Mouse (Mus musculus) T-helper 1 cell (primary cell): Measurements from ENCODE around the gene Zfp819.

ENCODE experiments used
- in situ Hi-C: fragments of 300-600 bp; cut with MboI, MseI; formaldehyde crosslinking; loops from one replicate; pipeline ENCODE4 v1.15.1; 2025; ENCODE audit warnings: high pct_unique_total_duplicates

Gene Zfp819

GRCm38 (mm10) chr7:43606896-43607742 is at the start of gene Zfp819:
Zfp819 (plus strand) TSS chr7:43607169.
- in situ Hi-C loops, result no loop called here

DNA sequence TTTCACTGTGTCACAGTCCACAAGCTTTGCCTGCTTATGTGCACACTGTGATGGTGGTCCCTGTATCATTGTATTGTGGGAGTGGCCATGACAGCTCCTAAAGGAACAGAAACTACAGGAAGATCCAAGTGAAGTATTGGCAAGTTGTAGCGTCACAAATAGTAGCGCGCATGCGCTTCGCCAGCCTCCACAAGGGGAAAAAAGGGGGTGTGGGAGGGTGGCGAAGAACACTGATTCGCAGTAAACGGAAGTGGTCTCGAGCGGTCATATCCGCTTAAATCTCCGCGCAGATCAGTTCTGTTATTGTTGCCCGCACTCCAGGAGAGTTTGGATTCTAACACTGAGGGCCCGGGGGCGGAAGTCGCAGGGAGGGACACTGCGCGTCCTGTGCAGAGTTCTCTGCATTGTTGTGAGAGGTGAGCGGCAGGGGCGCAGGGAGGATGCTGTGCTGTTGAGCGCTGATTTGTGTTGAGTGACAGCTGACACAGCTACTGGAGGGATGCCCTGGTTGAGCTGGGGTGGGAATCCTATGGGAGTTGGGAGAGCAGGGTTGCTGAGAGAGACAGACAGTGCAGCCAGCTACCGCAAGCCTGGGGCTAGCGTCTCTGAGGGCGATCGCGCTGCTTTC is 44.8 kb upstream of the Zfp819 start, which contains the start of gene Zfp658:
TSS of gene Zfp658 (plus strand) at position 251 of the 628 bp plus-strand sequence.
- in situ Hi-C loops, result loop anchor here (5.0 kb wide), 1 partner anchor 90 kb away; no protein-coding TSS in a partner anchor

DNA sequence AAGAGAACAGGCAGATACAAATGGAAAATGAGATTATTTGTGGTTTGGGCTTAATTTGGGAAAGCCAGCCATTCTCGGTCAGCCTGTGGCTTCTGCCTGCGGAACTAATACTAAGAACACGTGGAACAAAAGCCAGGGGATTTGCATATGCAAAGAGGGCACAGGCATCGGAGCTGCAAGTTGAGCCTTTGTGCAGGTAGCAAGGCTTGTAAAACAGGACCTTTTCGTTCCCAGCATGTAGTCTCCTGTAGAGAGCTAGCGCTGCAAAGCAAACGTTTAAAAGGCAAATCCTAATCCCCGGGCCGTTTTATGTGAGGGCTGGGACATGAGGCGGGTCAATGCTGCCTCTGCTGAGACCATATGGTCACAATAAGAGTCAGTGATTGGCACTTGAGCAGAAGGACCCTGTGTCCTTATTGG is 44.3 kb upstream of the Zfp819 start:
- in situ Hi-C loops, result loop anchor here (5.0 kb wide), 1 partner anchor 90 kb away; no protein-coding TSS in a partner anchor

DNA sequence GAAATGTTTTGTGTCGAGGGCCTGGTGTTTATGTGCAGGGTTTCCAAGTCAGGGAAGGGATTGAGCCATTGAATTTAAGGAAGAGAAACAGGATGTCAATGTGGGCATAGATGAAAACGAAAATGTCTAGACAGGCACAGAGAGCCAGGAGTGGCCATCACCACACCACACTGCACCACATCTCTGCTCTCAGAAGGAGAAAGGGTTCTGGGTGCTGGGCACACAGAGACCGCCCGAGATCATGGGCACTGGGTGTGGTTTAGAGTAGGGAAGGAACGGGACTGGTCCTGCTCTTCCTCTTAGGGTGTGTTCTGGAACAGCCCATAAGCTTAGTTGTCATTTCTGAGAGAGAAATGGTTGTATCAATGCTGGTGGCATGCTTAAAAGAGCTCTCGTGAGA is 43.7 kb upstream of the Zfp819 start:
- in situ Hi-C loops, result loop anchor here (5.0 kb wide), 1 partner anchor 91 kb away; no protein-coding TSS in a partner anchor

DNA sequence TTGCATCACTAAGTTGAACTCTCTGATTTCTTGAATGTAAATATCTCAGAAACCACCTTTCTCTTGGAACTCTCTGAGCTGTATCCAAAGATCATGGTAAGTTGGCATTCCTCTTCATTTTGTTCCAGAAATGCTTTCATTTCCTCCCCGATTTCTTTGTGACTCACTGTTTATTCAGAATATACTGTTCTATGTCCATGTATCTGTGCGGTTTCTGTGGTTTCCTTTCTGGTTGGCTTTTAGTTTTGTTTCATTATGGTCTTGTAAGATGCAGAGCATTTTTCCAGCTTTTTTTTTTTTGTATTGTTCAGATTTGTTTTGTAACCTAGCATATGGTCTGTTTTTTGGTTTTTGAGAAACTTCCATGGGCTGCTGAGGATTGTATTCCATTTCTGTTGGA is 35.8 kb upstream of the Zfp819 start:
- in situ Hi-C loops, result no loop called here

DNA sequence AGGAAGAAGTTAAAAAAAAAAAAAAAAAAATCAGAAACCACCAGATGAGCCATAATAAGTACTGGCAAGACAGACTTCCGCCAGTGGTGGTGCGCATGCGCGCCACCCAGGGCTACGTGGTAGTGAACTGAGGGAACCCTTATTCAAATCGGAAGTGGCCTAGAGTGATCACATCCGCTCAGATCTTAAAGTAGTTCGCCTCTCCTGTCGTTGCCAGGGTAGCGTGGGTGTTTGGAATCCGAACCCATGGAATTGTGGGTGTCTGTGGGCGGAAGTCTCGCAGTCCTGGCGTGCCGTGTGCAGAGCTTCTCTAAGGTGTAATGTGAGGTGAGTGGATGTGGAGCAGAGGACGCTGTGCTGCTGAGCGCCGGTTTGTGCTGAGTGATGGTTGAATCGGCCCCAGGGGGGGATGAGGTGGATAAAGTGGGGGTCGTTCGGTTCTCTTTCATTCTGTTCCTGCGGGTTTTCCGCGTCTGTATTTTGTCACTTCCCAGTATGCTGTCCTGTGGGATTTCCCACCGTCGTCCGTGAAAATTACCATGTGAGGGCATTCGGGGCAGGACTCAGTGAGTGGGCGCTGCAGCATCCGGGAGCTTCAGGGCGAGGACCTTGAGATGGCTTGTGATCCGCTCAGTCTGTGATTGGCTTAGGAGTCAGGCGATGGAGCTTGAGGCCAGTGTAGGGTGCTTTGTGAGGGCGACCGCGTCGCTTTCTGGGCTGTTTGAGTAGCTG is 27.4 kb upstream of the Zfp819 start, which contains the start of gene Zfp719:
TSS of gene Zfp719 (plus strand) at position 171 of the 732 bp plus-strand sequence.
- in situ Hi-C loops, result loop anchor here (5.0 kb wide), 1 partner anchor 93 kb away; the partner anchor contains the start of gene Ctu1

DNA sequence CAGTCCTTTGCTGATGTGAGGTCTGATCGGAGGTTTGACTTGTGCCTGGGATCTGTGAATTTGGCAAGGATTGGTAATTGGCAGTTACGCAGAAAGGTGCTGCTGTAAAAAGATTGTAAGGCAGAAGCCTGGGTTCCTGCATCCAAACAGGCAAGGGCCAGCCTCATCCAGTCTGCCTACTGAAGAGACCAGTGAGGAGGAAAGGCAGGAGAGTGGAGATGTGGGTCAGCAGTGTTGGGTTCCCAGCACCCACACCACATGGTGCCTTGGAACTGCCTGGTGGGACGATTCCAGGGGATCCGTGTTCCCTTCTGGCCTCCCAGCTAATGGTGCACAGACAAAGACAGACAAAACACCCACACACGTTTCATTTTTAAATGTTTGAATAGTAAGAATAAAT is 26.4 kb upstream of the Zfp819 start:
- in situ Hi-C loops, result loop anchor here (5.0 kb wide), 1 partner anchor 92 kb away; the partner anchor contains the start of gene Ctu1

DNA sequence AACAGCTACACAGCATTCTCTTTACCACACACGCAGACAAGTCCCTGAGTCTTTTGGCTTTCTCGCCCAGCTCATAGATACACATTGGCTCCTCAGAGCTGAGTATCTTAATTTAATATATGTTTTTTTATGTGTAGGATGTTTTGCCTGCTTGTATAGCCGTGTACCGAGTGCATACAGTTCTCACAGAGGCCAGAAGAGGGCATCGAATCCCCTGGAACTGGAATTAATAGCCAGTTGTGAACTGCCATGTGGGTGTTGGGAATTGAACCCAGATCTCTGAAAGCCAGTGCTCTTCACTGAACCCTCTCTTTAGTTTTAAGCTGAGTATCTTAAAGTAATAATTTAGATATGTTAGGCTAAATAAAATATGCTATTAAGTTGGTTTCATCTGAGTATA is 22.2 kb upstream of the Zfp819 start:
- in situ Hi-C loops, result loop anchor here (5.0 kb wide), 1 partner anchor 88 kb away; the partner anchor contains the start of gene Ctu1

DNA sequence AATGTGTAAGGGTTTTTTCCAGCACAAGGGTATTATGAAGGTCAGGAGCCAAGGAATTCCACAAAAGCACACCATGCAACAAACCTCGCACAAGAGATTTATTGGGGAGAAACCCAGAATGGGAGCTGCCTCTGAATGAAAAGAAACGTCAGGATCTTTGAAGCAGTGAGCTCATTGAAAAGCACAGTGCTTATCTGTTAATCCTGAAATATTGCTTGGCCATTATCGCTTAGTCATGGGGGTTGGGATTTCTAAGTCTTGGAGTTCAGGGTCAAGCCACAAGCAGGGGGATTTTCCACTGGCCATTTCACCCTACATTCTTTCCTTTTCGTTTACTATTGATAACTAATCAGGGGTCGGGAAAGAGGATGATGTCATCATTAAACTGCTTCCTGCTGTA is 5.1 kb upstream of the Zfp819 start:
- in situ Hi-C loops, result no loop called here

DNA sequence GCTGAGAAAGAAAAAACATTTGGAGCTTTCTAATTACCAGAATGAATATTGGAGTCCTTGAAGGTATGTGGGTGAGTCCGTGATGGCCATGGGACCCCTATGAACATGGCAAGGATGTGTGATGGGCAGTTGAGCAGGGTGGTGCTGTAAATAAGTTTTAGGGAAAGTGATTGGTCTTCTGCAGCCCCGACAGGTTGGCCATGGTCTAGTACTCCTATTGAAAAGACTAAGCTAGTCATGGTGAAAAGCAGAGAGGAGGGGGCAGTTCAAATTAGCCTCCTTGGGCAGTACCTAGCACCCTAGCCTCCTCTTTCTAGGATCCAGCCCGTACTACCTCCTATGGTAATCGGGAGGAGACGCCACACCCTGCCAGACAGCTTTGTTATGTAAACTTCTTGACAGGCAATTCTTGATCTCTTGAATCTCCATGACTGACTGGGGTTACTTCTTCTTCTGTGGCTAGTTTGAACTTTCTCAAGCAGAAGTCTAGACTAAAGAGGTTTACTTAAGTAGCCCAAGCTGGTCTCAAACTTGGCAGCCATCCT is 846 bp downstream of the Zfp819 start:
- in situ Hi-C loops, result no loop called here

- in situ Hi-C loops, result no loop called here
Measured at GRCm38 (mm10) chr7:43608316-43608824, 1.4 kb downstream of the Zfp819 start.

DNA sequence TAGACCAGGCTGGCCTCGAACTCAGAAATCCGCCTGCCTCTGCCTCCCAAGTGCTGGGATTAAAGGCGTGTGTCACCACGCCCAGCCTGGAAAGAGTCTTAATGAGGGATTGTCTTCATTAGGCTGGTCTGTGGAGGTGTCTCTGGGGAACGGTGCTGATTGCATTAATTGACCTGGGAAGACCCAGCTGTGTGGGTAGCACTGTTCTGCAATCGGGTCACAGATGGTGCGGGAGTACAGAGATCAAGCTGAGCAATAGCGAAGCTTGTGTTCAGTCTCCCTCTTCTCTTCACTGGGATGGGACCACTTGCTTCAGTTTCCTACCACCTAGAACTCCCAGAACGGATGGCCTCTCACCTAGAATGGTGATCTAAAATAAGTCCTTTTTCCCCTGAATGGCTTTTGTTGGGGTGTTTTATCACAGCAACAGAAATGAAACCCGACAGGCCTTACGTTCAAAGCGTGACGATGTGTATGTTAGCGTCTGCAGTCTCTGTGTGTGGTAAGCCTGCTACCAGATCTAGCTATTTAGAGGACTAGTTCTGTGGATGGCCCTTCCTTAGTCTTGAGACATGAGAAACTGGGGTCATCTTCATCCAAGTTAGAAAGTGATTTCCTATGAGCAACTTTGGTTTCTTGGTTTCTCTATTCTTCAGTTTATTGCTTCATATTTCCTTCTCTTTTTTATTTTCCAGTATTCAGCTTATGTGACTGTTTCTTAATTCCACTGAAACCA is 7.0 kb downstream of the Zfp819 start:
- in situ Hi-C loops, result no loop called here

GRCm38 (mm10) chr7:43622927-43623326 is 16.0 kb downstream of the Zfp819 start:
- in situ Hi-C loops, result no loop called here

- in situ Hi-C loops, result no loop called here
Measured at GRCm38 (mm10) chr7:43623819-43624218, 16.9 kb downstream of the Zfp819 start.

DNA sequence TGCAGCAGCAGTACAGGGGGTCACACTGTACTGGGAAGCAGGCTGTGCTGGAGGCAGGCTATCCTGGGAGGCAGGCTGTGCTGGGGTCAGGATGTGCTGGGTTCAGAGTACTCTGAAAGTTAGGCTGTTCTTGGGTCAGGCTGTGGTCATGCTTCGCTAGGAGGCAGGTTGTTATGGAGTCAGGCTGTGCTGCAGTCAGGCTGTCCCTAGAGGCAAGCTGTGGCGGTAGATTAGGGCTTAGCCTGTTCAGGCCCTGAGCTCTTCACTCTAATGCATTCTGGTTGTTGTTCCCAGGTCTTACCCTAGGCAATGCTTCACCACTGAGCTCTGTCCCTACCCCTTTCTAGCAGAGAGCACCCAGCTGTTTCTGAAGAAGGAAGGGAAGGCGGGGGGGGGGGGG is 18.1 kb downstream of the Zfp819 start:
- in situ Hi-C loops, result no loop called here

DNA sequence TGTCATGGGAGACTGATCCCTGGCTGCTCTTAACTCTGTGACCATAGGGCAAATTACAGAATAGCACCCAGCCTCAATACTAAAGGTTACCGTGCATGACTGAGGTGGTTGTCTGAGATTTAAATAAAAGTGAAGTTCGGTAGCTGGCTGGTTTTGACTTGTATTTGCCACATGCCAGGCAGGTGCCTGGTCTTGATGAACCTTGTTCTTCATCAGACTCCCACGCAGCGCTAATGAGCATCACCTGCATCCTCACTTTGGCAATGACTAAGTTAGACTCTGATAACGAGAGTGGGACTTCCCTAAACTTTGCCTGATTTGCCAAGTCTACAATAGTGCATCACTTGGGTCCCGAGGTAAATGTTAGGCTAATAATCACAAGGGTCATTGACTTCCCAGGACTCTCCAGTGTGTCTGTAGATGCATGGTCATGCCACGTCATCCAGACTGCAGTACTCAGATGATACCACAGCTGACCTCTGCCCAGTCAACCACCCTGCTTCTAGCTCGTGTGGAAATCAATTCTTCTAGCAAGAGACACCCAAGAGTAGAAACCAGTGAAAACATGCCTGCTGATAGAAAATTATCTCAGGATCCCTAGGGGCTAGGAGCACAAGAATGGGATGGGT is 18.9 kb downstream of the Zfp819 start:
- in situ Hi-C loops, result no loop called here

DNA sequence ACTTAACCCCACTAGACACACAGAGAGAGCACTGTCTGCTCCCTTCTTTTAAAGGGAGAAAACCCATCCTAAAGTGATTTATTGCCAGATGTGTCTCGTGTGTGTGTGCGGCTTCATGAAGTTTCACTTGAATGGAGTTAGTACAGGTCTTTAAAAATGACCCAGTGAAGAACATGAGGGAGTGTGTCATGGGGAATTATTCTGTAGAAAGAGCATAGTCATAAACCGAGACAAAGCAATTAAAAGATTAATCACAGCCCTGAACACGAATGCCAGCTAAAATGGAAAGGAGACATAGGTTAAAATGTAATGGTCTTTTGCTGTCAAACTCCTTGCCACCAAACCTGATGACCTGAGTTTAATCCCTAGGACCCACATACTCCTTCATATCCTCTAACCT is 27.0 kb downstream of the Zfp819 start:
- in situ Hi-C loops, result no loop called here

GRCm38 (mm10) chr7:43634500-43634899 is 27.5 kb downstream of the Zfp819 start, which contains the start of gene Ceacam18:
Ceacam18 (plus strand) TSS chr7:43634707.
- in situ Hi-C loops, result no loop called here

GRCm38 (mm10) chr7:43636194-43636593 is 29.2 kb downstream of the Zfp819 start:
- in situ Hi-C loops, result no loop called here

DNA sequence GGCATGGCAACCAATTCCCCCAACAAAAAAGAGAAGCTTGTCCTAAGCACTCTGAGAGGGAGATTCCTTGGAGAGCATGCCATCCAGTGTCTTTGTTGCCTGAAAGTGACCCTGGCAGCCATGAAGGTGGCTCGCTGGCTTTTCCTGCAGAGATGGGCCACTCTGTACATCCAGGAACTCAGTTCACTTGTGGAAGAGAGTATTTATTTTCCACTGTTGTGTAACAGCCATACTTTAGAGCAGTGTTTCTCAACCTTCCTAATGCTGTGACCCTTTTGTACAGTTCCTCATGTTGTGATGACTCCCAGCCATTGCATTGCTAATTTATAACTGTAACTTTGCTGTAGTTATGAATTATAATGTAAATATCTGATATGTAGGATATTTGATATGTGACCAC is 30.1 kb downstream of the Zfp819 start:
- in situ Hi-C loops, result no loop called here
